Mouse (Mus musculus) megakaryocyte, embryonic 14.5 days (primary cell): ENCODE data around the gene Rnf43. TPM values are rescaled to one million over a fixed set of nuclear protein-coding genes. Genes with fewer than 3 reads are reported as not detected.
A peak's percentile ranks its signal among the peaks of the same experiment; 100 is the strongest.

Experiments used
- H3K27me3 ChIP-seq: replicated peaks from 2 replicates; pipeline ENCODE3; 2012; ENCODE audit warnings: inconsistent platforms
- H3K36me3 ChIP-seq: replicated peaks from 2 replicates; pipeline ENCODE3; 2012; ENCODE audit warnings: low read length, inconsistent platforms, mixed read lengths
- H3K4me1 ChIP-seq: 2 replicates; pipeline ENCODE4 v1.6.1; 2012; ENCODE audit warnings: inconsistent platforms
- H3K4me3 ChIP-seq: replicated peaks from 2 replicates; pipeline ENCODE3; 2012; ENCODE audit warnings: moderate library complexity, mild to moderate bottlenecking, inconsistent platforms
- H3K9me3 ChIP-seq: 2 replicates; pipeline ENCODE4 v1.6.1; 2012; ENCODE audit warnings: inconsistent platforms
- FLI1 ChIP-seq: IDR thresholded peaks from 2 replicates; pipeline ENCODE4 v1.6.1; 2012; ENCODE audit warnings: low read length, inconsistent platforms, mixed read lengths
- GATA1 ChIP-seq: IDR thresholded peaks from 3 replicates; pipeline ENCODE4 v1.6.1; 2012; ENCODE audit warnings: mixed read lengths, low read length, inconsistent platforms, borderline replicate concordance
- polyA plus RNA-seq: library from polyadenylated mRNA; stranded (reverse); fragments of >175 nt; gene quantifications from 2 replicates; pipeline ENCODE4 v1.2.3, GENCODE M21; 2012; ENCODE audit warnings: low replicate concordance; ENCODE audit not compliant: insufficient read depth

Gene Rnf43
- polyA plus RNA-seq, 1 experiment = 1.0 TPM

- Histone ChIP-seq H3K4me1 (peaks cover 5% of the 10 kb centered on the region), H3K36me3 (no peaks in the 10 kb centered on the region), H3K9me3 (peaks cover 3% of the 10 kb centered on the region; the same call in 1 of the 2 replicates), H3K27me3 (peaks cover 3% of the 10 kb centered on the region), H3K4me3 (no peak overlapping the region)
- TF ChIP-seq FLI1 (no peak), GATA1 (no peak)
Measured at GRCm38 (mm10) chr11:87673282-87673681, 10.8 kb downstream of the Rnf43 start.

- Histone ChIP-seq H3K4me3 (no peak overlapping the region), H3K27me3 (peaks cover 3% of the 10 kb centered on the region), H3K36me3 (no peaks in the 10 kb centered on the region), H3K9me3 (peaks cover 3% of the 10 kb centered on the region; the same call in 1 of the 2 replicates), H3K4me1 (peaks cover 17% of the 10 kb centered on the region)
- TF ChIP-seq GATA1 (no peak), FLI1 (no peak)
Measured at GRCm38 (mm10) chr11:87675606-87676005, 13.1 kb downstream of the Rnf43 start.

- Histone ChIP-seq H3K4me3 (no peak overlapping the region), H3K27me3 (peaks cover 5% of the 10 kb centered on the region), H3K36me3 (no peaks in the 10 kb centered on the region), H3K9me3 (peaks cover 3% of the 10 kb centered on the region; the same call in 1 of the 2 replicates), H3K4me1 (peaks cover 18% of the 10 kb centered on the region)
- TF ChIP-seq FLI1 (no peak), GATA1 (no peak)
Measured at GRCm38 (mm10) chr11:87677756-87678155, 15.2 kb downstream of the Rnf43 start.

- TF ChIP-seq GATA1 = no peak
- TF ChIP-seq FLI1 = no peak
- no peak overlapping the region for H3K4me3 ChIP-seq
- H3K27me3 ChIP-seq = peaks cover 5% of the 10 kb centered on the region
- H3K9me3 ChIP-seq = peaks cover 3% of the 10 kb centered on the region; the same call in 1 of the 2 replicates
- H3K36me3 ChIP-seq = no peaks in the 10 kb centered on the region
- peaks cover 20% of the 10 kb centered on the region for H3K4me1 ChIP-seq
Measured at GRCm38 (mm10) chr11:87678545-87678944, 16.0 kb downstream of the Rnf43 start.

GRCm38 (mm10) chr11:87678976-87679375 is 16.5 kb downstream of the Rnf43 start:
- Histone ChIP-seq H3K9me3 (peaks cover 3% of the 10 kb centered on the region; the same call in 1 of the 2 replicates), H3K4me3 (no peak overlapping the region), H3K4me1 (peaks cover 20% of the 10 kb centered on the region), H3K27me3 (peaks cover 5% of the 10 kb centered on the region), H3K36me3 (no peaks in the 10 kb centered on the region)
- TF ChIP-seq GATA1 = no peak
- TF ChIP-seq FLI1 = no peak

- Histone ChIP-seq H3K4me1 (peaks cover 23% of the 10 kb centered on the region), H3K27me3 (peaks cover 5% of the 10 kb centered on the region), H3K36me3 (no peaks in the 10 kb centered on the region), H3K4me3 (no peak overlapping the region), H3K9me3 (no peaks in the 10 kb centered on the region)
- TF ChIP-seq GATA1 (no peak), FLI1 (no peak)
Measured at GRCm38 (mm10) chr11:87680786-87681185, 18.3 kb downstream of the Rnf43 start.

GRCm38 (mm10) chr11:87682096-87682495 is 19.6 kb downstream of the Rnf43 start:
- H3K27me3 ChIP-seq = peaks cover 5% of the 10 kb centered on the region
- no peak overlapping the region for H3K4me3 ChIP-seq
- no peaks in the 10 kb centered on the region for H3K36me3 ChIP-seq
- no peaks in the 10 kb centered on the region for H3K9me3 ChIP-seq
- TF ChIP-seq GATA1 = no peak
- TF ChIP-seq FLI1 = no peak
- peaks cover 32% of the 10 kb centered on the region for H3K4me1 ChIP-seq

GRCm38 (mm10) chr11:87682838-87683571 is 20.5 kb downstream of the Rnf43 start:
- Histone ChIP-seq H3K4me1 (peaks cover 41% of the 10 kb centered on the region), H3K36me3 (no peaks in the 10 kb centered on the region), H3K9me3 (no peaks in the 10 kb centered on the region), H3K4me3 (no peak overlapping the region), H3K27me3 (peaks cover 7% of the 10 kb centered on the region)
- TF ChIP-seq GATA1 (no peak), FLI1 (no peak)

- no peaks in the 10 kb centered on the region for H3K9me3 ChIP-seq
- H3K4me1 ChIP-seq = peaks cover 54% of the 10 kb centered on the region
- no peaks in the 10 kb centered on the region for H3K36me3 ChIP-seq
- TF ChIP-seq FLI1 (no peak), GATA1 (no peak)
- H3K4me3 ChIP-seq = peak overlapping the region; percentile 31
- peaks cover 9% of the 10 kb centered on the region for H3K27me3 ChIP-seq
Measured at GRCm38 (mm10) chr11:87686407-87686806, 23.9 kb downstream of the Rnf43 start.

GRCm38 (mm10) chr11:87687246-87688225 is 25.0 kb downstream of the Rnf43 start:
- Histone ChIP-seq H3K27me3 (peaks cover 6% of the 10 kb centered on the region), H3K36me3 (no peaks in the 10 kb centered on the region), H3K9me3 (no peaks in the 10 kb centered on the region), H3K4me3 (no peak overlapping the region), H3K4me1 (peaks cover 57% of the 10 kb centered on the region)
- TF ChIP-seq GATA1 (no peak), FLI1 (no peak)
